ENCODE assay signal across 10 mouse cellular contexts in genomic region chr3:41319214-41319856, GRCm38 (mm10).
DNase-seq lines count a peak whose midpoint lies in the region; ATAC-seq and TF ChIP-seq lines count a peak whose summit lies in the region.
"Had no signal": no experiment of that assay in that cellular context is flagged by ENCODE, and none has a peak within 500 bp of the region (broad histone marks: within the 10 kb centered on the region; RNA-seq: fewer than 3 reads in every experiment).

No protein-coding gene starts in this region.

- 64% methylated on average over 5 of the region's 5 CpGs for WGBS in hindbrain, embryonic 16.5 days
- WGBS in hindbrain, embryonic 11.5 days = 54% methylated on average over 5 of the region's 5 CpGs
- 25% methylated on average over 5 of the region's 5 CpGs for WGBS in embryonic facial prominence, embryonic 11.5 days
- WGBS in limb, embryonic 14.5 days = 16% methylated on average over 5 of the region's 5 CpGs

- H3K9ac ChIP-seq in hindbrain, embryonic 16.5 days (ENCODE audit: low read depth, low read length) = no peak overlapping the region
- H3K9ac ChIP-seq in hindbrain, embryonic 11.5 days (ENCODE audit: low read depth, low read length) = no peak overlapping the region
- no peak overlapping the region for H3K9ac ChIP-seq in embryonic facial prominence, embryonic 11.5 days (replicated peaks; ENCODE audit: low read length)
- no peak overlapping the region for H3K9ac ChIP-seq in limb, embryonic 14.5 days (ENCODE audit: low read depth, low read length, severe bottlenecking)
- H3K9ac ChIP-seq: liver, postnatal 0 days had no signal

- no peaks in the 10 kb centered on the region for H3K27me3 ChIP-seq in hindbrain, embryonic 16.5 days (replicated peaks; ENCODE audit: control insufficient read depth, insufficient read depth, low read length)
- H3K27me3 ChIP-seq in hindbrain, embryonic 11.5 days (ENCODE audit: control insufficient read depth, insufficient read depth, low read length) = no peaks in the 10 kb centered on the region
- no peaks in the 10 kb centered on the region for H3K27me3 ChIP-seq in embryonic facial prominence, embryonic 11.5 days (ENCODE audit: control insufficient read depth, insufficient read depth, low read length)
- H3K27me3 ChIP-seq in limb, embryonic 14.5 days (ENCODE audit: control insufficient read depth, insufficient read depth, low read length) = no peaks in the 10 kb centered on the region

- no peak overlapping the region for H3K4me2 ChIP-seq in hindbrain, embryonic 16.5 days (ENCODE audit: low read length)
- H3K4me2 ChIP-seq in hindbrain, embryonic 11.5 days (replicated peaks; ENCODE audit: low read depth, low read length) = no peak overlapping the region
- H3K4me2 ChIP-seq in embryonic facial prominence, embryonic 11.5 days (ENCODE audit: low read depth, low read length) = no peak overlapping the region
- H3K4me2 ChIP-seq in limb, embryonic 14.5 days (replicated peaks; ENCODE audit: low read depth, low read length, severe bottlenecking) = no peak overlapping the region

- no peaks in the 10 kb centered on the region for H3K36me3 ChIP-seq in hindbrain, embryonic 16.5 days (ENCODE audit: control insufficient read depth, insufficient read depth, low read length)
- H3K36me3 ChIP-seq in hindbrain, embryonic 11.5 days (ENCODE audit: control insufficient read depth, insufficient read depth, low read length) = no peaks in the 10 kb centered on the region
- no peaks in the 10 kb centered on the region for H3K36me3 ChIP-seq in embryonic facial prominence, embryonic 11.5 days (replicated peaks; ENCODE audit: control insufficient read depth, insufficient read depth, low read depth, low read length)
- no peaks in the 10 kb centered on the region for H3K36me3 ChIP-seq in limb, embryonic 14.5 days (ENCODE audit: control insufficient read depth, insufficient read depth, low read length)

- no peaks in the 10 kb centered on the region for H3K4me1 ChIP-seq in hindbrain, embryonic 16.5 days (ENCODE audit: control insufficient read depth, insufficient read depth, low read depth, low read length)
- no peaks in the 10 kb centered on the region for H3K4me1 ChIP-seq in hindbrain, embryonic 11.5 days (replicated peaks; ENCODE audit: control insufficient read depth, insufficient read depth, low read length)
- H3K4me1 ChIP-seq in embryonic facial prominence, embryonic 11.5 days (ENCODE audit: control insufficient read depth, insufficient read depth, low read length) = 0 out of 2 replicates have a peak, but pooled peaks cover 2% of the 10 kb centered on the region
- H3K4me1 ChIP-seq in limb, embryonic 14.5 days (ENCODE audit: control insufficient read depth, insufficient read depth, low read length) = peaks cover 13% of the 10 kb centered on the region

- H3K9me3 ChIP-seq in hindbrain, embryonic 16.5 days (ENCODE audit: control insufficient read depth, low read length) = no peaks in the 10 kb centered on the region
- no peaks in the 10 kb centered on the region for H3K9me3 ChIP-seq in hindbrain, embryonic 11.5 days (ENCODE audit: control insufficient read depth, low read length)
- no peaks in the 10 kb centered on the region for H3K9me3 ChIP-seq in embryonic facial prominence, embryonic 11.5 days (replicated peaks; ENCODE audit: control insufficient read depth, low read length)
- no peaks in the 10 kb centered on the region for H3K9me3 ChIP-seq in limb, embryonic 14.5 days (ENCODE audit: control insufficient read depth, low read length)

- TF ChIP-seq POLR2A in limb, embryonic 14.5 days (IDR thresholded peaks at IDR 0.05; ENCODE audit: borderline replicate concordance, extremely low read depth, insufficient read depth, insufficient read length) = no peak

- DNase-seq in hindbrain, embryonic 11.5 days (ENCODE audit: low spot score) = no peak
- peak; percentile 52 for DNase-seq in MN1 (ENCODE audit: low spot score)
- peak; percentile 51 for DNase-seq in embryonic facial prominence, embryonic 11.5 days (ENCODE audit: low spot score)
- DNase-seq in limb, embryonic 14.5 days (ENCODE audit: low spot score) = peak; percentile 79
- DNase-seq in layer of hippocampus, postnatal 25 days (ENCODE audit: extremely low spot score in 1 of 2, low spot score in 1 of 2) = no peak
- DNase-seq in ovary, adult 18-20 months (ENCODE audit: low spot score) = no peak
- DNase-seq: heart, postnatal 10 days; kidney, postnatal 10 days; liver, postnatal 0 days had no signal

- 0 out of 2 replicates have a peak, but pooled peaks have one; percentile 42 for ATAC-seq in hindbrain, embryonic 16.5 days
- ATAC-seq in hindbrain, embryonic 11.5 days (ENCODE audit: low FRiP score) = no peak
- ATAC-seq in embryonic facial prominence, embryonic 11.5 days (replicated peaks; ENCODE audit: insufficient number of reproducible peaks, low FRiP score, low TSS enrichment, low read depth) = peak; percentile 77; the same call in 1 of the 2 replicates
- peak; percentile 80 for ATAC-seq in limb, embryonic 14.5 days (ENCODE audit: low FRiP score, low read depth)
- ATAC-seq: liver, postnatal 0 days had no signal

- H3K4me3 ChIP-seq in hindbrain, embryonic 16.5 days (ENCODE audit: low read length) = no peak overlapping the region
- H3K4me3 ChIP-seq in hindbrain, embryonic 11.5 days (ENCODE audit: low read depth, low read length) = no peak overlapping the region
- no peak overlapping the region for H3K4me3 ChIP-seq in embryonic facial prominence, embryonic 11.5 days (ENCODE audit: low read depth, low read length)
- H3K4me3 ChIP-seq in limb, embryonic 14.5 days (replicated peaks; ENCODE audit: low read length) = no peak overlapping the region

- H3K27ac ChIP-seq in hindbrain, embryonic 16.5 days (ENCODE audit: low read depth, low read length) = no peak overlapping the region
- no peak overlapping the region for H3K27ac ChIP-seq in hindbrain, embryonic 11.5 days (ENCODE audit: low read depth, low read length)
- no peak overlapping the region for H3K27ac ChIP-seq in embryonic facial prominence, embryonic 11.5 days (replicated peaks; ENCODE audit: low read depth, low read length)
- H3K27ac ChIP-seq in limb, embryonic 14.5 days (replicated peaks; ENCODE audit: low read depth, low read length) = no peak overlapping the region

Comparison
In these comparisons a context has a peak if more than half of its experiments do, and no peak if none do; other contexts are left out.
1. DNase-seq: peak in MN1 (single experiment), embryonic facial prominence, embryonic 11.5 days (single experiment) and limb, embryonic 14.5 days (single experiment); none in hindbrain, embryonic 11.5 days (single experiment), layer of hippocampus, postnatal 25 days (0 of 2) and ovary, adult 18-20 months (single experiment).